Mouse (Mus musculus) kidney, embryonic 16.5 days (tissue): Measurements from ENCODE around the gene Pttg1. TPM values are rescaled to one million over a fixed set of nuclear protein-coding genes. Genes with fewer than 3 reads are reported as not detected.

Source experiments
- ATAC-seq: fragments of 200-750 bp; cut with Nextera tagmentation; 2 replicates; pipeline ENCODE4 v1.8.0; 2017; ENCODE audit warnings: moderate TSS enrichment; ENCODE audit not compliant: low FRiP score, low TSS enrichment
- H3K27ac ChIP-seq: fragments of 300-500 bp; sonication (generic); 2 replicates; pipeline ENCODE4 v1.5.1; 2014; ENCODE audit warnings: low read length
- H3K27me3 ChIP-seq: fragments of 300-500 bp; sonication (generic); 2 replicates; pipeline ENCODE4 v1.6.1; 2014; ENCODE audit warnings: low read length, control low read depth, mixed read lengths; ENCODE audit not compliant: insufficient read depth
- H3K36me3 ChIP-seq: fragments of 300-500 bp; sonication (generic); 2 replicates; pipeline ENCODE4 v1.6.1; 2014; ENCODE audit warnings: low read length, control low read depth, mixed read lengths; ENCODE audit not compliant: insufficient read depth
- H3K4me1 ChIP-seq: fragments of 300-500 bp; sonication (generic); 2 replicates; pipeline ENCODE4 v1.6.1; 2014; ENCODE audit warnings: low read length, control low read depth, mixed read lengths; ENCODE audit not compliant: insufficient read depth
- H3K4me2 ChIP-seq: fragments of 300-500 bp; sonication (generic); replicated peaks from 2 replicates; pipeline ENCODE4 v1.6.1; 2014; ENCODE audit warnings: low read depth, low read length
- H3K4me3 ChIP-seq: fragments of 300-500 bp; sonication (generic); 2 replicates; pipeline ENCODE4 v1.5.1; 2014; ENCODE audit warnings: mild to moderate bottlenecking, low read length
- H3K9ac ChIP-seq: fragments of 300-500 bp; sonication (generic); replicated peaks from 2 replicates; pipeline ENCODE4 v1.6.1; 2014; ENCODE audit warnings: low read length
- H3K9me3 ChIP-seq: fragments of 300-500 bp; sonication (generic); 2 replicates; pipeline ENCODE4 v1.6.1; 2016; ENCODE audit warnings: low read length, control low read depth
- WGBS: fragments of 180-500 bp; shearing (Covaris S2); extraction: QIAGEN DNeasy Blood & Tissue Kit; methylation state at CpG from one replicate; pipeline ENCODE4 v1.1.7; 2014; 5-methylcytosine and 5-hydroxymethylcytosine counted together
- polyA plus RNA-seq: library from polyadenylated mRNA; unstranded; fragments of >200 nt; fragmentation: Nextera tagmentation; extraction: Ambion mirVana; gene quantifications from 2 replicates; pipeline ENCODE4 v1.2.1, GENCODE M21; 2015

Pttg1 gene
- polyA plus RNA-seq, 1 experiment from 2014 or later, result 102 TPM

GRCm38 (mm10) chr11:43395073-43395948, 30.7 kb downstream of the Pttg1 start:
- Histone ChIP-seq H3K4me3 (no peak overlapping the region), H3K9me3 (no peaks in the 10 kb centered on the region), H3K4me2 (no peak overlapping the region), H3K4me1 (peaks cover 6% of the 10 kb centered on the region), H3K27me3 (no peaks in the 10 kb centered on the region), H3K9ac (no peak overlapping the region), H3K36me3 (no peaks in the 10 kb centered on the region), H3K27ac (no peak overlapping the region)
- ATAC-seq, result peak; percentile 52; the same call in 1 of the 2 replicates
- WGBS, result 49% methylated on average over 14 of the region's 14 CpGs

GRCm38 (mm10) chr11:43393325-43393724, 32.7 kb downstream of the Pttg1 start:
- Histone ChIP-seq H3K27me3 (no peaks in the 10 kb centered on the region), H3K9ac (no peak overlapping the region), H3K4me2 (no peak overlapping the region), H3K4me3 (no peak overlapping the region), H3K4me1 (peaks cover 6% of the 10 kb centered on the region), H3K36me3 (no peaks in the 10 kb centered on the region), H3K9me3 (no peaks in the 10 kb centered on the region), H3K27ac (no peak overlapping the region)
- whole genome bisulfite sequencing, result 91% methylated on average over 4 of the region's 4 CpGs
- ATAC-seq, result no peak

GRCm38 (mm10) chr11:43392757-43393156, 33.3 kb downstream of the Pttg1 start:
- H3K4me1 ChIP-seq, result peaks cover 6% of the 10 kb centered on the region
- WGBS, result 45% methylated on average over 2 of the region's 2 CpGs
- H3K9me3 ChIP-seq, result no peaks in the 10 kb centered on the region
- H3K9ac ChIP-seq, result no peak overlapping the region
- H3K27me3 ChIP-seq, result no peaks in the 10 kb centered on the region
- no peaks in the 10 kb centered on the region for H3K36me3 ChIP-seq
- no peak overlapping the region for H3K4me3 ChIP-seq
- H3K27ac ChIP-seq, result no peak overlapping the region
- no peak for ATAC-seq
- no peak overlapping the region for H3K4me2 ChIP-seq

- Histone ChIP-seq H3K9me3 (no peaks in the 10 kb centered on the region), H3K4me3 (no peak overlapping the region), H3K4me2 (no peak overlapping the region), H3K4me1 (peaks cover 7% of the 10 kb centered on the region; the same call in 1 of the 2 replicates), H3K9ac (no peak overlapping the region), H3K27ac (no peak overlapping the region), H3K27me3 (0 out of 2 replicates have a peak, but pooled peaks cover 2% of the 10 kb centered on the region), H3K36me3 (no peaks in the 10 kb centered on the region)
- ATAC-seq, result no peak
- WGBS, result 85% methylated on average over 7 of the region's 7 CpGs
These were observed 36.9 kb downstream of the Pttg1 start for GRCm38 (mm10) chr11:43389118-43389517.

- H3K36me3 ChIP-seq, result no peaks in the 10 kb centered on the region
- peaks cover 7% of the 10 kb centered on the region; the same call in 1 of the 2 replicates for H3K4me1 ChIP-seq
- no peak overlapping the region for H3K4me2 ChIP-seq
- WGBS, result 83% methylated on average over 21 of the region's 21 CpGs
- H3K4me3 ChIP-seq, result no peak overlapping the region
- no peak overlapping the region for H3K27ac ChIP-seq
- ATAC-seq, result no peak
- H3K27me3 ChIP-seq, result 0 out of 2 replicates have a peak, but pooled peaks cover 2% of the 10 kb centered on the region
- no peak overlapping the region for H3K9ac ChIP-seq
- no peaks in the 10 kb centered on the region for H3K9me3 ChIP-seq
These were observed 37.6 kb downstream of the Pttg1 start for GRCm38 (mm10) chr11:43388122-43389097.

GRCm38 (mm10) chr11:43387004-43387880, 38.8 kb downstream of the Pttg1 start:
- no peak overlapping the region for H3K27ac ChIP-seq
- H3K36me3 ChIP-seq, result no peaks in the 10 kb centered on the region
- no peak overlapping the region for H3K4me3 ChIP-seq
- no peak overlapping the region for H3K9ac ChIP-seq
- H3K9me3 ChIP-seq, result no peaks in the 10 kb centered on the region
- peaks cover 7% of the 10 kb centered on the region; the same call in 1 of the 2 replicates for H3K4me1 ChIP-seq
- ATAC-seq, result no peak
- H3K27me3 ChIP-seq, result 0 out of 2 replicates have a peak, but pooled peaks cover 2% of the 10 kb centered on the region
- H3K4me2 ChIP-seq, result no peak overlapping the region
- 91% methylated on average over 14 of the region's 14 CpGs for WGBS

GRCm38 (mm10) chr11:43385716-43386115, 40.3 kb downstream of the Pttg1 start:
- H3K9me3 ChIP-seq, result no peaks in the 10 kb centered on the region
- peak overlapping the region; percentile 66 for H3K4me2 ChIP-seq
- WGBS, result 4% methylated on average over 8 of the region's 8 CpGs
- H3K4me1 ChIP-seq, result peaks cover 7% of the 10 kb centered on the region; the same call in 1 of the 2 replicates
- 0 out of 2 replicates have a peak, but pooled peaks cover 2% of the 10 kb centered on the region for H3K27me3 ChIP-seq
- no peak overlapping the region; the same call in 1 of the 2 replicates for H3K27ac ChIP-seq
- no peaks in the 10 kb centered on the region for H3K36me3 ChIP-seq
- peak overlapping the region; percentile 39 for H3K4me3 ChIP-seq
- ATAC-seq, result peak; percentile 55
- H3K9ac ChIP-seq, result peak overlapping the region; percentile 54

- Histone ChIP-seq H3K9me3 (no peaks in the 10 kb centered on the region), H3K4me2 (peak overlapping the region; percentile 66), H3K9ac (peak overlapping the region; percentile 54), H3K4me3 (peak overlapping the region; percentile 39), H3K27ac (peak overlapping the region; percentile 77), H3K36me3 (no peaks in the 10 kb centered on the region), H3K4me1 (peaks cover 7% of the 10 kb centered on the region; the same call in 1 of the 2 replicates), H3K27me3 (0 out of 2 replicates have a peak, but pooled peaks cover 2% of the 10 kb centered on the region)
- 1% methylated on average over 18 of the region's 18 CpGs for WGBS
- peak; percentile 94 for ATAC-seq
These were observed 40.9 kb downstream of the Pttg1 start for GRCm38 (mm10) chr11:43385055-43385649.
